Mouse (Mus musculus): ENCODE measurements around the gene Sec61a2. TPM values are rescaled to one million over a fixed set of nuclear protein-coding genes. Genes with fewer than 3 reads are reported as not detected.

The Sec61a2 gene
- polyA plus RNA-seq, 1 experiment from 2014 or later = 81.9 TPM

GRCm38 (mm10) chr2:5867681-5868080, 27.6 kb downstream of the Sec61a2 start:
- Histone ChIP-seq H3K27ac (replicated peaks; ENCODE audit: low read depth, low read length) (no peak overlapping the region), H3K9me3 (ENCODE audit: control insufficient read depth, low read length) (no peaks in the 10 kb centered on the region), H3K4me3 (ENCODE audit: low read depth, low read length) (no peak overlapping the region), H3K4me2 (ENCODE audit: low read depth, severe bottlenecking) (no peak overlapping the region), H3K9ac (ENCODE audit: low read length) (no peak overlapping the region), H3K4me1 (ENCODE audit: control insufficient read depth, insufficient read depth, low read length) (no peaks in the 10 kb centered on the region), H3K27me3 (ENCODE audit: control insufficient read depth, insufficient read depth, low read length) (no peaks in the 10 kb centered on the region), H3K36me3 (ENCODE audit: control insufficient read depth, insufficient read depth, low read length) (peaks cover 2% of the 10 kb centered on the region)
- DNase-seq (ENCODE audit: low spot score) (no peak), ATAC-seq (ENCODE audit: insufficient number of reproducible peaks, low FRiP score, low TSS enrichment, low read depth) (no peak)
- WGBS = 95% methylated on average over 2 of the region's 2 CpGs

- no peaks in the 10 kb centered on the region for H3K9me3 ChIP-seq (ENCODE audit: control insufficient read depth, low read length)
- WGBS = 95% methylated on average over 3 of the region's 3 CpGs
- H3K4me3 ChIP-seq (ENCODE audit: low read depth, low read length) = no peak within 1 kb of the TSS
- H3K4me2 ChIP-seq (ENCODE audit: low read depth, severe bottlenecking) = no peak within 1 kb of the TSS
- ATAC-seq (ENCODE audit: insufficient number of reproducible peaks, low FRiP score, low TSS enrichment, low read depth) (no peak), DNase-seq (ENCODE audit: low spot score) (no peak)
- no peaks in the 10 kb centered on the region for H3K27me3 ChIP-seq (ENCODE audit: control insufficient read depth, insufficient read depth, low read length)
- H3K36me3 ChIP-seq (ENCODE audit: control insufficient read depth, insufficient read depth, low read length) = peaks cover 8% of the 10 kb centered on the region; the same call in 1 of the 2 replicates
- H3K27ac ChIP-seq (replicated peaks; ENCODE audit: low read depth, low read length) = no peak within 1 kb of the TSS
- no peak within 1 kb of the TSS for H3K9ac ChIP-seq (ENCODE audit: low read length)
- H3K4me1 ChIP-seq (ENCODE audit: control insufficient read depth, insufficient read depth, low read length) = no peaks in the 10 kb centered on the region
These were observed 32.4 kb downstream of the Sec61a2 start, which contains the start of gene Gm13199 for GRCm38 (mm10) chr2:5862834-5863233. Gene Gm13199 (minus strand): TSS chr2:5862934.

- Histone ChIP-seq H3K27me3 (ENCODE audit: control insufficient read depth, insufficient read depth, low read length) (no peaks in the 10 kb centered on the region), H3K36me3 (ENCODE audit: control insufficient read depth, insufficient read depth, low read length) (peaks cover 5% of the 10 kb centered on the region; the same call in 1 of the 2 replicates), H3K9ac (ENCODE audit: low read length) (no peak overlapping the region), H3K4me2 (ENCODE audit: low read depth, severe bottlenecking) (no peak overlapping the region), H3K4me1 (ENCODE audit: control insufficient read depth, insufficient read depth, low read length) (0 out of 2 replicates have a peak, but pooled peaks cover under 1% of the 10 kb centered on the region), H3K27ac (replicated peaks; ENCODE audit: low read depth, low read length) (no peak overlapping the region), H3K9me3 (ENCODE audit: control insufficient read depth, low read length) (peaks cover 2% of the 10 kb centered on the region; the same call in 1 of the 2 replicates), H3K4me3 (ENCODE audit: low read depth, low read length) (no peak overlapping the region)
- ATAC-seq (ENCODE audit: insufficient number of reproducible peaks, low FRiP score, low TSS enrichment, low read depth) (no peak), DNase-seq (ENCODE audit: low spot score) (no peak)
- 88% methylated on average over 5 of the region's 5 CpGs for WGBS
These were observed 43.4 kb downstream of the Sec61a2 start for GRCm38 (mm10) chr2:5851866-5852265.

GRCm38 (mm10) chr2:5851116-5851515, 44.1 kb downstream of the Sec61a2 start:
- Histone ChIP-seq H3K27me3 (ENCODE audit: control insufficient read depth, insufficient read depth, low read length) (no peaks in the 10 kb centered on the region), H3K27ac (replicated peaks; ENCODE audit: low read depth, low read length) (no peak overlapping the region), H3K9me3 (ENCODE audit: control insufficient read depth, low read length) (peaks cover 2% of the 10 kb centered on the region; the same call in 1 of the 2 replicates), H3K4me1 (ENCODE audit: control insufficient read depth, insufficient read depth, low read length) (0 out of 2 replicates have a peak, but pooled peaks cover 5% of the 10 kb centered on the region), H3K4me3 (ENCODE audit: low read depth, low read length) (no peak overlapping the region), H3K36me3 (ENCODE audit: control insufficient read depth, insufficient read depth, low read length) (peaks cover 3% of the 10 kb centered on the region; the same call in 1 of the 2 replicates), H3K9ac (ENCODE audit: low read length) (no peak overlapping the region), H3K4me2 (ENCODE audit: low read depth, severe bottlenecking) (no peak overlapping the region)
- DNase-seq (ENCODE audit: low spot score) (no peak), ATAC-seq (ENCODE audit: insufficient number of reproducible peaks, low FRiP score, low TSS enrichment, low read depth) (no peak)
- WGBS = 91% methylated on average over 9 of the region's 9 CpGs

- Histone ChIP-seq H3K36me3 (ENCODE audit: control insufficient read depth, insufficient read depth, low read length) (peaks cover 8% of the 10 kb centered on the region), H3K9me3 (ENCODE audit: control insufficient read depth, low read length) (peaks cover 2% of the 10 kb centered on the region; the same call in 1 of the 2 replicates), H3K9ac (ENCODE audit: low read length) (peak overlapping the region; percentile 86), H3K4me2 (ENCODE audit: low read depth, severe bottlenecking) (peak overlapping the region; percentile 47), H3K27ac (replicated peaks; ENCODE audit: low read depth, low read length) (no peak overlapping the region), H3K4me3 (ENCODE audit: low read depth, low read length) (peak overlapping the region; percentile 78), H3K4me1 (ENCODE audit: control insufficient read depth, insufficient read depth, low read length) (0 out of 2 replicates have a peak, but pooled peaks cover 5% of the 10 kb centered on the region), H3K27me3 (ENCODE audit: control insufficient read depth, insufficient read depth, low read length) (no peaks in the 10 kb centered on the region)
- 32% methylated on average over 4 of the region's 4 CpGs for WGBS
- DNase-seq (ENCODE audit: low spot score) (no peak), ATAC-seq (ENCODE audit: insufficient number of reproducible peaks, low FRiP score, low TSS enrichment, low read depth) (no peak)
These were observed 49.4 kb downstream of the Sec61a2 start for GRCm38 (mm10) chr2:5845826-5846225.

GRCm38 (mm10) chr2:5844873-5845631, 50.2 kb downstream of the Sec61a2 start, which contains the start of the genes Nudt5 and Cdc123:
Gene Nudt5 (plus strand): TSS chr2:5845019.
Gene Cdc123 (minus strand): TSS chr2:5845164.
- Histone ChIP-seq H3K27me3 (ENCODE audit: control insufficient read depth, insufficient read depth, low read length) (no peaks in the 10 kb centered on the region), H3K4me1 (ENCODE audit: control insufficient read depth, insufficient read depth, low read length) (0 out of 2 replicates have a peak, but pooled peaks cover 5% of the 10 kb centered on the region), H3K9ac (ENCODE audit: low read length) (peak within 1 kb of the TSS; percentile 86), H3K9me3 (ENCODE audit: control insufficient read depth, low read length) (peaks cover 2% of the 10 kb centered on the region; the same call in 1 of the 2 replicates), H3K36me3 (ENCODE audit: control insufficient read depth, insufficient read depth, low read length) (peaks cover 14% of the 10 kb centered on the region), H3K27ac (replicated peaks; ENCODE audit: low read depth, low read length) (peak within 1 kb of the TSS; percentile 77), H3K4me3 (ENCODE audit: low read depth, low read length) (peak within 1 kb of the TSS; percentile 78), H3K4me2 (ENCODE audit: low read depth, severe bottlenecking) (peak within 1 kb of the TSS; percentile 48)
- WGBS = under 1% methylated on average over 53 of the region's 53 CpGs
- DNase-seq (ENCODE audit: low spot score) (peak; percentile 89), ATAC-seq (ENCODE audit: insufficient number of reproducible peaks, low FRiP score, low TSS enrichment, low read depth) (peak; percentile 90)

GRCm38 (mm10) chr2:5844181-5844872, 50.9 kb downstream of the Sec61a2 start:
- WGBS = 5% methylated on average over 23 of the region's 23 CpGs
- ATAC-seq (ENCODE audit: insufficient number of reproducible peaks, low FRiP score, low TSS enrichment, low read depth) (0 out of 2 replicates have a peak, but pooled peaks have one; percentile 20), DNase-seq (ENCODE audit: low spot score) (no peak)
- Histone ChIP-seq H3K4me1 (ENCODE audit: control insufficient read depth, insufficient read depth, low read length) (0 out of 2 replicates have a peak, but pooled peaks cover 5% of the 10 kb centered on the region), H3K4me3 (ENCODE audit: low read depth, low read length) (peak overlapping the region; percentile 78), H3K4me2 (ENCODE audit: low read depth, severe bottlenecking) (peak overlapping the region; percentile 48), H3K9ac (ENCODE audit: low read length) (peak overlapping the region; percentile 86), H3K27me3 (ENCODE audit: control insufficient read depth, insufficient read depth, low read length) (no peaks in the 10 kb centered on the region), H3K36me3 (ENCODE audit: control insufficient read depth, insufficient read depth, low read length) (peaks cover 21% of the 10 kb centered on the region), H3K27ac (replicated peaks; ENCODE audit: low read depth, low read length) (no peak overlapping the region), H3K9me3 (ENCODE audit: control insufficient read depth, low read length) (peaks cover 2% of the 10 kb centered on the region; the same call in 1 of the 2 replicates)

- H3K4me3 ChIP-seq (ENCODE audit: low read depth, low read length) = no peak overlapping the region
- no peaks in the 10 kb centered on the region for H3K27me3 ChIP-seq (ENCODE audit: control insufficient read depth, insufficient read depth, low read length)
- no peak overlapping the region for H3K4me2 ChIP-seq (ENCODE audit: low read depth, severe bottlenecking)
- H3K36me3 ChIP-seq (ENCODE audit: control insufficient read depth, insufficient read depth, low read length) = peaks cover 24% of the 10 kb centered on the region
- H3K9ac ChIP-seq (ENCODE audit: low read length) = no peak overlapping the region
- no peaks in the 10 kb centered on the region for H3K9me3 ChIP-seq (ENCODE audit: control insufficient read depth, low read length)
- 96% methylated on average over 11 of the region's 11 CpGs for WGBS
- DNase-seq (ENCODE audit: low spot score) = no peak
- no peaks in the 10 kb centered on the region for H3K4me1 ChIP-seq (ENCODE audit: control insufficient read depth, insufficient read depth, low read length)
- no peak for ATAC-seq (ENCODE audit: insufficient number of reproducible peaks, low FRiP score, low TSS enrichment, low read depth)
- H3K27ac ChIP-seq (replicated peaks; ENCODE audit: low read depth, low read length) = no peak overlapping the region
These were observed 54.4 kb downstream of the Sec61a2 start for GRCm38 (mm10) chr2:5840815-5841214.
